Mouse (Mus musculus) bone marrow macrophage, adult 2 months (primary cell): Measurements from ENCODE around the gene Arhgef17. TPM values are rescaled to one million over a fixed set of nuclear protein-coding genes. Genes with fewer than 3 reads are reported as not detected.

Source experiments
- H3K27ac ChIP-seq: 2 replicates; pipeline ENCODE4 v1.5.1; 2012; ENCODE audit warnings: low read depth, low read length; ENCODE audit not compliant: insufficient read depth
- H3K4me1 ChIP-seq: 2 replicates; pipeline ENCODE4 v1.6.1; 2012; ENCODE audit warnings: low read length; ENCODE audit not compliant: control insufficient read depth, insufficient read depth
- H3K4me3 ChIP-seq: 2 replicates; pipeline ENCODE4 v1.5.1; 2012; ENCODE audit warnings: mild to moderate bottlenecking, low read length, moderate library complexity; ENCODE audit not compliant: insufficient read depth
- CTCF ChIP-seq: IDR thresholded peaks from 2 replicates; pipeline ENCODE4 v1.5.1; 2012; ENCODE audit warnings: low read depth, mild to moderate bottlenecking, low read length, moderate library complexity
- POLR2A ChIP-seq: IDR thresholded peaks from 2 replicates; pipeline ENCODE4 v1.6.1; 2012; ENCODE audit warnings: mild to moderate bottlenecking, low read depth, low read length, borderline replicate concordance
- polyA plus RNA-seq: library from polyadenylated mRNA; stranded (reverse); fragments of >200 nt; gene quantifications from 2 replicates; pipeline ENCODE4 v1.2.4, GENCODE M21; 2012; ENCODE audit not compliant: missing spikeins, insufficient read depth, insufficient read length

Gene Arhgef17
- polyA plus RNA-seq, 1 experiment, result 0.52 TPM

GRCm38 (mm10) chr7:100905037-100905436, 26.9 kb downstream of the Arhgef17 start:
- Histone ChIP-seq H3K27ac (no peak overlapping the region), H3K4me3 (no peak overlapping the region), H3K4me1 (0 out of 2 replicates have a peak, but pooled peaks cover 3% of the 10 kb centered on the region)
- TF ChIP-seq POLR2A (no peak), CTCF (no peak)

- no peak overlapping the region for H3K27ac ChIP-seq
- 0 out of 2 replicates have a peak, but pooled peaks cover 3% of the 10 kb centered on the region for H3K4me1 ChIP-seq
- no peak for TF ChIP-seq CTCF
- TF ChIP-seq POLR2A, result no peak
- H3K4me3 ChIP-seq, result no peak overlapping the region
These were observed 27.3 kb downstream of the Arhgef17 start for GRCm38 (mm10) chr7:100904612-100905011.

GRCm38 (mm10) chr7:100902451-100903137, 29.3 kb downstream of the Arhgef17 start:
- H3K4me1 ChIP-seq, result 0 out of 2 replicates have a peak, but pooled peaks cover 2% of the 10 kb centered on the region
- H3K4me3 ChIP-seq, result no peak overlapping the region
- H3K27ac ChIP-seq, result no peak overlapping the region
- TF ChIP-seq POLR2A (no peak), CTCF (no peak)

GRCm38 (mm10) chr7:100897828-100898227, 34.1 kb downstream of the Arhgef17 start:
- H3K27ac ChIP-seq, result no peak overlapping the region
- no peak for TF ChIP-seq POLR2A
- no peak for TF ChIP-seq CTCF
- no peak overlapping the region for H3K4me3 ChIP-seq

GRCm38 (mm10) chr7:100894833-100895226, 37.1 kb downstream of the Arhgef17 start:
- no peak for TF ChIP-seq CTCF
- no peak for TF ChIP-seq POLR2A
- H3K4me3 ChIP-seq, result peak overlapping the region; percentile 55
- H3K4me1 ChIP-seq, result no peaks in the 10 kb centered on the region
- H3K27ac ChIP-seq, result no peak overlapping the region

More at GRCm38 (mm10) chr7:100897828-100898227, 34.1 kb downstream of the Arhgef17 start:
- H3K4me1 ChIP-seq, result no peaks in the 10 kb centered on the region

- no peaks in the 10 kb centered on the region for H3K4me1 ChIP-seq
- TF ChIP-seq CTCF, result no peak
- no peak for TF ChIP-seq POLR2A
- H3K4me3 ChIP-seq, result peak overlapping the region; percentile 55
- H3K27ac ChIP-seq, result no peak overlapping the region
These were observed 37.7 kb downstream of the Arhgef17 start for GRCm38 (mm10) chr7:100894057-100894832.

- no peaks in the 10 kb centered on the region for H3K4me1 ChIP-seq
- TF ChIP-seq POLR2A (no peak), CTCF (no peak)
- H3K27ac ChIP-seq, result no peak overlapping the region
- H3K4me3 ChIP-seq, result no peak overlapping the region
These were observed 38.5 kb downstream of the Arhgef17 start for GRCm38 (mm10) chr7:100893249-100894056.

GRCm38 (mm10) chr7:100886535-100886934, 45.4 kb downstream of the Arhgef17 start:
- peak; percentile 90 for TF ChIP-seq CTCF
- TF ChIP-seq POLR2A, result no peak
- H3K27ac ChIP-seq, result no peak overlapping the region
- H3K4me1 ChIP-seq, result no peaks in the 10 kb centered on the region
- no peak overlapping the region for H3K4me3 ChIP-seq

- no peak overlapping the region for H3K4me3 ChIP-seq
- TF ChIP-seq POLR2A (no peak), CTCF (no peak)
- H3K4me1 ChIP-seq, result no peaks in the 10 kb centered on the region
- H3K27ac ChIP-seq, result no peak overlapping the region
These were observed 47.4 kb downstream of the Arhgef17 start for GRCm38 (mm10) chr7:100884460-100884859.

- no peaks in the 10 kb centered on the region for H3K4me1 ChIP-seq
- no peak overlapping the region for H3K4me3 ChIP-seq
- TF ChIP-seq CTCF, result no peak
- TF ChIP-seq POLR2A, result no peak
- H3K27ac ChIP-seq, result no peak overlapping the region
These were observed 50.0 kb downstream of the Arhgef17 start for GRCm38 (mm10) chr7:100881950-100882349.
